Mouse (Mus musculus) hindbrain, embryonic 10.5 days (tissue): Measurements from ENCODE around the gene Sprn. TPM values are rescaled to one million over a fixed set of nuclear protein-coding genes. Genes with fewer than 3 reads are reported as not detected.

Source experiments
- DNase-seq: peaks from one replicate; pipeline ENCODE4 v3.0.0-alpha.2; 2017; ENCODE audit warnings: low spot score
- H3K27ac ChIP-seq: fragments of 300-500 bp; sonication (generic); 2 replicates; pipeline ENCODE4 v1.5.1; 2016; ENCODE audit warnings: mild to moderate bottlenecking, moderate library complexity
- H3K27me3 ChIP-seq: fragments of 300-500 bp; sonication (generic); 2 replicates; pipeline ENCODE4 v1.6.1; 2016; ENCODE audit warnings: mild to moderate bottlenecking; ENCODE audit not compliant: poor library complexity, insufficient read depth, severe bottlenecking
- H3K36me3 ChIP-seq: fragments of 300-500 bp; sonication (generic); 2 replicates; pipeline ENCODE4 v1.6.1; 2016; ENCODE audit warnings: mild to moderate bottlenecking, moderate library complexity
- H3K4me1 ChIP-seq: fragments of 300-500 bp; sonication (generic); replicated peaks from 2 replicates; pipeline ENCODE4 v1.6.1; 2016; ENCODE audit warnings: mild to moderate bottlenecking
- H3K4me3 ChIP-seq: fragments of 300-500 bp; sonication (generic); 2 replicates; pipeline ENCODE4 v1.5.1; 2016; ENCODE audit warnings: mild to moderate bottlenecking, moderate library complexity
- H3K9me3 ChIP-seq: fragments of 300-500 bp; sonication (generic); 2 replicates; pipeline ENCODE4 v1.6.1; 2016; ENCODE audit warnings: mild to moderate bottlenecking, moderate library complexity
- WGBS: fragments of 180-500 bp; shearing (Covaris S2); methylation state at CpG from one replicate; pipeline ENCODE4 v1.1.7; 2016; 5-methylcytosine and 5-hydroxymethylcytosine counted together
- polyA plus RNA-seq: library from polyadenylated mRNA; unstranded; fragments of >200 nt; fragmentation: Nextera tagmentation; extraction: Ambion mirVana; gene quantifications from 2 replicates; pipeline ENCODE4 v1.2.1, GENCODE M21; 2016

The Sprn gene
- polyA plus RNA-seq, 1 experiment from 2014 or later = 1.4 TPM

DNA sequence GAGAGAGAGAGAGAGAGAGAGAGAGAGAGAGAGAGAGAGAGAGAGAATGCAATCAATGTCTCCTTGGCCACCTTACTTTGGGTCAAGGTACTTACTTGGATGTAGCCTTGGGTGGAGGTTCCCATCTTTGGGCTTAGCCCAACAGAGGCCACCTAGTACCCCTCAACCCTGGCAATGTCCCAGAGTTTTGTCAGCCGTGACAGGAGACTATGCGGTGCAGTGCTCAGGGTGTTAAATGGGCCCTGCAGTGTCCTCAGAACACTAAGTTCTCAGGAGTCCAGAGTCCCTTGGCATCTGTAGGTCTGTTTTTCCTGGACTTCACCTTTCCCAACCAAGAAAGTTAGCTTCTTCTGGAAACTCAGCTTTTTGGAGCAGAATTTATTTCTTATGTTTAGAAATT, 24.5 kb upstream of the Sprn start:
- Histone ChIP-seq H3K36me3 (no peaks in the 10 kb centered on the region), H3K9me3 (no peaks in the 10 kb centered on the region), H3K27ac (no peak overlapping the region), H3K4me1 (no peaks in the 10 kb centered on the region), H3K4me3 (no peak overlapping the region), H3K27me3 (no peaks in the 10 kb centered on the region)
- DNase-seq = no peak
- WGBS = 91% methylated on average over 2 of the region's 2 CpGs

DNA sequence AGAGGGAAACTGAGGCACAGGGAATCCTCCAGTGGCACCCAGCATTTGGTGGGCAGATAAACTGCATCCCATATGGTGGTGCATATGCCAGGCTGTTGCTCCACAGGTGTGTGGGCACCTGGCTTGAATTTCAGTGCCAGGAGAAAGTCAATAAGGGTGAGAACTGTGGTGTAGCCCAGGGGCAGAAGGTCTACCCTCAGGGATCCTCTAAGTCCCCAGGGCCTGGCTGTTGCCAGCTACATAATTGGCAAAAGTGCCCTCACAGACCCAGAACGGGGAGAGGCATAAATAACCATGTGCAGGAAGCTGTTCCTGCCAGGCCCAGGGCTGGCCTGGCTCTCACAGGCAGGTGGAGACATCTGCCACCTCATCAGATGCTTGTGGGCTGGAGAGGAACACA, 18.3 kb upstream of the Sprn start, which contains the start of gene Olfr523:
Gene Olfr523, plus strand, starts transcription at position 282 of the 400 bp plus-strand sequence.
- DNase-seq = no peak
- H3K27ac ChIP-seq = no peak within 1 kb of the TSS
- no peak within 1 kb of the TSS for H3K4me3 ChIP-seq
- no peaks in the 10 kb centered on the region for H3K9me3 ChIP-seq
- H3K27me3 ChIP-seq = no peaks in the 10 kb centered on the region
- no peaks in the 10 kb centered on the region for H3K4me1 ChIP-seq
- 50% methylated on average over 1 of the region's 1 CpGs for WGBS
- H3K36me3 ChIP-seq = no peaks in the 10 kb centered on the region

DNA sequence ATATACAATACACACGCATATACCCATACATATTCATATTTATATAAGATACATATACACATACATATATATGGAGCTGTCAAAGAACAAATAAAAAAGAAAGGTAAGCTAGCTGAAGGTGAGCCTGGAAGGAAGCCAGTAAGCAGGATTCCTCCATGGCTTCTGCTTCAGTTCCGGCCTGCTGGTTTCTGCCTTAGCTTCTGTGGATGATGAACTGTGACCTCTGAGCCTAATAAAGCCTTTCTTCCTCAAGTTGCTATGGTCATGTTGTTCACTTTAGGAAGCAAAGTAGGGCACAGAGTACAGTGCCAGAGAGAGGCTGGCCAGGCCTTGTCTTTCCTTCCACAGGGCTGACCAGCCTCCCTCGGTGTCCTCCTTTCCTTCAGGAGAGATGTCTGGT, 16.2 kb upstream of the Sprn start:
- Histone ChIP-seq H3K27me3 (no peaks in the 10 kb centered on the region), H3K9me3 (no peaks in the 10 kb centered on the region), H3K36me3 (no peaks in the 10 kb centered on the region), H3K4me3 (no peak overlapping the region), H3K27ac (no peak overlapping the region), H3K4me1 (no peaks in the 10 kb centered on the region)
- WGBS = 87% methylated on average over 3 of the region's 3 CpGs
- DNase-seq = no peak

DNA sequence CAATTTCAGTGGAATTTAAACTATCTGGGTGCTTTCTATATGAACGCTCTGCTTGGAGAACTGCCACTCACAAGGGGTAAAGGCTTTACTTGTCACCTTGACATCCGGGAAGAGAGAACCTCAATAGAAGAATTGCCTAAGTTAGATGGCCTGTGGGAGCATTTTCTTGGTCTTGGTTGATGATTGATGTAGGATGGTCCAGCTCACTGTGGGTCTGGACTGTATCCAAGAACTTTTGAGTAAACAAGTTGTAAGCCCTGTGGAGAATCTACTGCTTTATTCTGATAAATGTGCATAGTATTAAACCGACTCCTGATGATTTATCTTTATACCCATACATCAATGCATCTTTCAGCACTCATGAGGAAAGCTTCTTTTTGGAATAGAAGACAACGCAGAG, 14.7 kb upstream of the Sprn start:
- DNase-seq = no peak
- H3K4me3 ChIP-seq = no peak overlapping the region
- WGBS = 78% methylated on average over 4 of the region's 4 CpGs
- H3K36me3 ChIP-seq = no peaks in the 10 kb centered on the region
- no peaks in the 10 kb centered on the region for H3K9me3 ChIP-seq
- H3K27ac ChIP-seq = no peak overlapping the region
- H3K27me3 ChIP-seq = no peaks in the 10 kb centered on the region
- H3K4me1 ChIP-seq = no peaks in the 10 kb centered on the region

DNA sequence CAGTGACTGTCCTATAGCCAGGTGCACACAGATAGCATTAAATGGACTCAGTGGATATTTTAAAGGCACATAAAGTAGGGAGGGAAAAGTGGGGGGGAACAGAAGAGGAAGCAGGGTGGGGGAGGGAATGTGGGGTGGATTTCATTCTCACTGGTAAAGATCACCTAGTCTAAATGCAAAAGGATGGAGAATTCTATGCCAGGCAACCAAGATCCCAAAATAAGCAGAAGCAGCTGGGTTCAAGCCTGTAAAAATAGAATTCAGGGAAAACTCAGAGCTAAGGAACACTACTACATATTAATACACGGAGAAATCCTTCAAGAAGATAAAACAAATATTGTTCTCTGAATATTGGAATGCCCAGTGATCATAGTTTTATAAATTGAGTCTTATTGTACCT, 13.3 kb upstream of the Sprn start:
- Histone ChIP-seq H3K4me3 (no peak overlapping the region), H3K4me1 (no peaks in the 10 kb centered on the region), H3K9me3 (no peaks in the 10 kb centered on the region), H3K27ac (no peak overlapping the region), H3K27me3 (no peaks in the 10 kb centered on the region), H3K36me3 (no peaks in the 10 kb centered on the region)
- WGBS = 82% methylated on average over 1 of the region's 1 CpGs
- DNase-seq = no peak

DNA sequence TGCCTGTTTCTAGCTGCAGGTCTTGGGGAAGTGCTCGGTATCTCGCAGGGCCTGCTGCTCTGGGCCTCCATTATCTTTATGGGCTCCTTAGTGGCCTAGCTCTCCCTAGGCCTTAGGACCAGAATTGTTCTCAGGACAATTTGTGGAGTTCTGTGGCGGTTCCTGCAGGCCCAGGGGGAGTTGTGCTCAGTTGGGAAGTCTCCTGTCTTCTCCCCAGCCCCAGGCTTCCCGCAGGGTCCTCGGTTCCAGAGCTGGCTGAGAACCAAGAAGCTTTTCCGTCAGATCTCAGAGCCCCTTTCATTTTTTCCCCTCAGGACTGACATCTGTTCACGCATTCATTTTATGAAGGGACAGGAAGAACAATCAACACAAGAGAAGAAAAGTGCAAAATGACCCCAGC, 10.0 kb upstream of the Sprn start, which contains the start of gene Olfr522:
Gene Olfr522, minus strand, starts transcription at position 101 of the 400 bp plus-strand sequence.
- H3K9me3 ChIP-seq = no peaks in the 10 kb centered on the region
- H3K4me1 ChIP-seq = no peaks in the 10 kb centered on the region
- no peaks in the 10 kb centered on the region for H3K27me3 ChIP-seq
- H3K4me3 ChIP-seq = no peak within 1 kb of the TSS
- no peaks in the 10 kb centered on the region for H3K36me3 ChIP-seq
- DNase-seq = no peak
- no peak within 1 kb of the TSS for H3K27ac ChIP-seq
- 83% methylated on average over 7 of the region's 7 CpGs for WGBS

DNA sequence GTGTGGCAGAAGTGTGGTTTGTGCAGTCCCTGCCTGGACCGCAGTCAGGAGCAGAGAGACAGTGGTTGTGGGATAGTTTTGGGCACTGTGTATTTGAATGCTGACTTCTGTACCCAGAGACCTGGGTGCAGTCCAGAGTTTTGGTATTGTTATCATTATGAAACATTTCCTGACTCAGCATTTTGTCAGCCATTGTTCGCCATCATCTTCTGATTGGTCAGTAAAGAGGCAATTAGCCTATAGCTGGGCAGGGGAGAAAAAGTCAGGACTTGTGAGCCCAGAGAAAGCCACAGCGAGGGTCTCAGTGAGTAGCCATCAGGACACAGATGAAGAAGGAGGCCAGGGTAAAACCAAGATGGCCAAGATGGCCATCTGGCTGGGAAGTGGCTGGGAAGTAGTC, 5.7 kb upstream of the Sprn start:
- WGBS = 80% methylated on average over 3 of the region's 3 CpGs

DNA sequence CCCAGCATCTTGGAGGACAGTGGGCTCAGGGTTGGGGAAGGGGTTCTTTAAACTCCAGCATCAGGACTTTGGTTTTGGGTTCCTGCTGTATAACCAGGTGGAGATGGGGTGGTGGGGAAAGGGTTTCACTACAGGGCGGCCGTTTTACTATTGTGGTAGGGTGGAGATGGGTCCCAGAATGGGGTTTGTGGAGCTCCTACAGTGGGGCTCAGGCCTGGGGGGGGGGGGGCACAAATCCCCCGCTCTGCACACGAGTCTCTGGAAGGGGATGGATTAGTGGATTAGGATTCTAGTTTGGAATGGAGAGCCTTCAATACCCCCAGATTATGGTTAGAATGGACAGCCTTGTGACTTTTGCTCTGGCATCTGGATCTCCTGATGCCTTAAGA, 854 bp downstream of the Sprn start:
- H3K27ac ChIP-seq = peak overlapping the region; percentile 71
- peaks cover 24% of the 10 kb centered on the region for H3K4me1 ChIP-seq
- 20% methylated on average over 4 of the region's 4 CpGs for WGBS
- H3K36me3 ChIP-seq = 0 out of 2 replicates have a peak, but pooled peaks cover 8% of the 10 kb centered on the region
- DNase-seq = no peak
- H3K4me3 ChIP-seq = peak overlapping the region; percentile 52
- no peaks in the 10 kb centered on the region for H3K9me3 ChIP-seq
- H3K27me3 ChIP-seq = peaks cover 49% of the 10 kb centered on the region

More for the DNA sequence above, 5.7 kb upstream of the Sprn start:
- H3K4me1 ChIP-seq = no peaks in the 10 kb centered on the region
- no peak for DNase-seq
- no peak overlapping the region for H3K4me3 ChIP-seq
- peaks cover 11% of the 10 kb centered on the region for H3K27me3 ChIP-seq
- H3K27ac ChIP-seq = no peak overlapping the region
- no peaks in the 10 kb centered on the region for H3K9me3 ChIP-seq
- H3K36me3 ChIP-seq = no peaks in the 10 kb centered on the region

DNA sequence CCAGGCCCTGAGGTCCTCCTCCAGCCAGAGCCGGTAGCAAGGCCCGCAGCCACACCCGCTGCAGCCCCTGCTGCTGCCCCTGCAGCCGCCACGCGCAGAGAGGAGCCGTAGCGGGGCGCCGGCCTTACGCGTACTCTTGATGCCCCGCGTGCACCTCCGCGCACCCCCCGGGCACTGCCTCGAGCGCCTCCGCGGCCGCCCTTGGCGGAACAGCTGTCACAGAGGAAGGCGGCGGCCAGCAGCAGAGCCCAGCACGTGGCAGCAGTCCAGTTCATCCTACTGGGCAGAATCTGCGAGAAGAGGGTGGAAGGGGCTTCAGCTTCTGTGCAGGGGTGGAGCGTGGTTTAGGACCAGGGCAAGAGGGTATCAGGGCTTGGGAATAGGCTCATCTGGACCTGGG, 1.3 kb downstream of the Sprn start:
- H3K27ac ChIP-seq = peak overlapping the region; percentile 77
- H3K9me3 ChIP-seq = no peaks in the 10 kb centered on the region
- peaks cover 49% of the 10 kb centered on the region for H3K27me3 ChIP-seq
- H3K4me3 ChIP-seq = peak overlapping the region; percentile 52
- H3K4me1 ChIP-seq = peaks cover 24% of the 10 kb centered on the region
- H3K36me3 ChIP-seq = 0 out of 2 replicates have a peak, but pooled peaks cover 8% of the 10 kb centered on the region
- DNase-seq = peak; percentile 56
- 4% methylated on average over 28 of the region's 28 CpGs for WGBS

DNA sequence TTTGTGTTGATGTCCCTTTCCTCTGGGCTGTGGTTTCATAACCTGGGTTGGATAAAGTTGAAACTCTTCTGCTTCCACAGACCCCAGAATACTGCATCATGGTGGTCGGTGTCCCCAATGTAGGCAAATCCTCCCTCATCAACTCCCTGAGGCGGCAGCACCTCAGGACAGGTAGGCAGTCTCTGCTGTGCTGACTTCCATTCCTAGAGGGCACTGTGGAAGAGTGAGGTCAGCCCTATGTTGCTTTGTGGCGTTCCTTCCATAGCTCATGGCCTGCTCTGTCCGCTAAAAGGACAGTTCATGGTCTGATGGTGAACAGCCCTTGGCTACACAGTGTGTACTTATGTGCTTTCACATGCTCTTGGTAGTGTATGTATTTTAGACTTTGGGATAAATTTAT, 10.1 kb downstream of the Sprn start:
- no peaks in the 10 kb centered on the region; the same call in 1 of the 2 replicates for H3K27me3 ChIP-seq
- WGBS = 80% methylated on average over 4 of the region's 4 CpGs
- DNase-seq = no peak
- peaks cover 11% of the 10 kb centered on the region; the same call in 1 of the 2 replicates for H3K36me3 ChIP-seq
- H3K4me1 ChIP-seq = no peaks in the 10 kb centered on the region
- no peaks in the 10 kb centered on the region for H3K9me3 ChIP-seq
- H3K4me3 ChIP-seq = no peak overlapping the region
- no peak overlapping the region for H3K27ac ChIP-seq

DNA sequence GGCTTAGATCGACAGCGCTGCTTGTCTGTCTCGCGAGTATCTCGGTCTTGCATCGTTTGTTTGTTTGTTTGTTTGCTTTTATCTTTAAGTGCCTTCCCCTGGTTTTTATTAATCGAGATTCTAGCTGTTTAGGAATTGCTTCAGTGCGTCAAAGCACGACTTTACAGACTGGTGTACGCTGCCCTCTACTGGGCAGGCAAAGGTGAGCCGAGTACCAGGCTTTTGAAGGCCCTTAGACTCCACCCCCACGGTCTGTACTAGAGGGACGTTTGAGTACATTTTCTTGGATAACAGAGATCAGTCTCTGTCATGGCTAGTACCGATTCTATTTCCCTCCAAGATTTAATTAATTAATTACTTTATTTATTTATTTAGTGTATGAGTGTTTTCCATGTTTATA, 13.3 kb downstream of the Sprn start:
- peaks cover 16% of the 10 kb centered on the region for H3K4me1 ChIP-seq
- H3K27me3 ChIP-seq = no peaks in the 10 kb centered on the region; the same call in 1 of the 2 replicates
- H3K27ac ChIP-seq = no peak overlapping the region
- no peaks in the 10 kb centered on the region for H3K9me3 ChIP-seq
- H3K36me3 ChIP-seq = peaks cover 3% of the 10 kb centered on the region; the same call in 1 of the 2 replicates
- peak; percentile 52 for DNase-seq
- H3K4me3 ChIP-seq = no peak overlapping the region
- WGBS = 9% methylated on average over 14 of the region's 14 CpGs

DNA sequence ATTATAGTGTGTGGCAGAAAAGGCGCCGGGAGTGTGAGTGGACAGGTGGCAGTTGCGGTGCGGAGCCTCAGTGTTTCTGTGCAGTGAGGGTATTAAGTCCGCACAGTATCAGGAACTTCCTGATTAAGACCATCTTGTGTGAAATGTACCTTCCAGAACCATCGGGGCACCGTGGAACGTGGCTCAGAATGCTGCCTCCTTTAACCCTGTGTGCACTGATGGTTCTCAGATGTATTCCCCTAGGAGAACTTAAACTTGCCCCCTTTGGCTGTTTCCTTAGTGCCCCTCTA, 16.7 kb downstream of the Sprn start:
- H3K27me3 ChIP-seq = no peaks in the 10 kb centered on the region; the same call in 1 of the 2 replicates
- no peaks in the 10 kb centered on the region for H3K36me3 ChIP-seq
- H3K4me3 ChIP-seq = peak overlapping the region; percentile 91
- H3K9me3 ChIP-seq = no peaks in the 10 kb centered on the region
- H3K4me1 ChIP-seq = peaks cover 16% of the 10 kb centered on the region
- 3% methylated on average over 8 of the region's 8 CpGs for WGBS
- peak overlapping the region; percentile 95 for H3K27ac ChIP-seq
- no peak for DNase-seq

DNA sequence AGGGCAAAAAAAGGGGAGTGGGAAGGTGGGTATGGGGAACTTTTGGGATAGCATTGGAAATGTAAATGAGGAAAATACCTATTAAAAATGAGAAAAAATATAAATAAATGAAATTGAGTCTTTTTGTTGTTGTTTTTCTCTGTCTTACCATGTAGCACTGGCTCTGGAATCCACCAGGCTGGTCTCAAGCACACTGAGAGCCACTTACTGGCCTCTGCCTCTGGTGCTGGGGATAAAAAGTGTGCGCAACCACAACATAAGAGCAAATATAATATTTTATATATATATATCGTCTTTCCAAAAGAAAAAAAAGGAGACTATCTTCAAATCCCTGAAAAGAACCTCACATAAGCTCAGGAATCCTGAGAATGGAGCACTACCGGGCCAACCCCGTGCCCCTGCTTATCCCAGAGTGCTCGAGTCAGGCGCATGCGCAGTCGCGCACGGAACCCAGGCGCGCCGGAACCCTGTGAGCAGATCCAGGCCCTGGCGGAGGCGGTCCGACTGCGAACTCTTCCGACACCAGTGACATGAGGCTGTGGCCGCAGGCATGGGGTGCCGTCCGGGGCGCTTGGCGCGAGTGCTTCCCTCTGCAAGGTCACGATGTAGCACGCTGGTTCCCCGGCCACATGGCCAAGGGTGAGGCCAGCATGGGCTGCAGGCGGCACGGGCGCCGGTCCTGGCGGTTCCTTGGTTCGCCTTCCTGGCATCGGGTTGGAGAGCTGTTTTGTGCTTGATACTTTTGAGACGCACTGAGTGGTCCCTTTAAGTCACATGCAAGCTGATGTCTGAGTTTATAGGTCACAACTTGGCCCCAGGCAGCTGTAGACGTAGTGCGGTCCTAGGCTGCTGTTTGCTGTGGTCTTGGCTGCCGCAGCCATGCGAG, 17.3 kb downstream of the Sprn start, which contains the start of gene Mtg1:
Gene Mtg1, plus strand, starts transcription at position 430 of the 886 bp plus-strand sequence.
- no peaks in the 10 kb centered on the region for H3K36me3 ChIP-seq
- peak within 1 kb of the TSS; percentile 91 for H3K4me3 ChIP-seq
- no peaks in the 10 kb centered on the region; the same call in 1 of the 2 replicates for H3K27me3 ChIP-seq
- peak; percentile 96 for DNase-seq
- H3K4me1 ChIP-seq = peaks cover 16% of the 10 kb centered on the region
- no peaks in the 10 kb centered on the region for H3K9me3 ChIP-seq
- 2% methylated on average over 39 of the region's 39 CpGs for WGBS
- H3K27ac ChIP-seq = peak within 1 kb of the TSS; percentile 95
